Mouse (Mus musculus) cerebellum, adult 2 months (tissue): ENCODE results near the gene Immp2l.

ENCODE experiments used
- CTCF ChIP-seq: fragments of 200-500 bp; IDR thresholded peaks from 2 replicates; pipeline ENCODE4 v1.5.1; 2011; ENCODE audit warnings: low read depth, mild to moderate bottlenecking, control low read depth, low read length, moderate library complexity, borderline replicate concordance; ENCODE audit not compliant: insufficient read depth
- POLR2A ChIP-seq: fragments of 200-500 bp; IDR thresholded peaks from 2 replicates; pipeline ENCODE4 v1.6.1; 2011; ENCODE audit warnings: low read length, control low read depth, borderline replicate concordance; ENCODE audit not compliant: insufficient read depth

DNA sequence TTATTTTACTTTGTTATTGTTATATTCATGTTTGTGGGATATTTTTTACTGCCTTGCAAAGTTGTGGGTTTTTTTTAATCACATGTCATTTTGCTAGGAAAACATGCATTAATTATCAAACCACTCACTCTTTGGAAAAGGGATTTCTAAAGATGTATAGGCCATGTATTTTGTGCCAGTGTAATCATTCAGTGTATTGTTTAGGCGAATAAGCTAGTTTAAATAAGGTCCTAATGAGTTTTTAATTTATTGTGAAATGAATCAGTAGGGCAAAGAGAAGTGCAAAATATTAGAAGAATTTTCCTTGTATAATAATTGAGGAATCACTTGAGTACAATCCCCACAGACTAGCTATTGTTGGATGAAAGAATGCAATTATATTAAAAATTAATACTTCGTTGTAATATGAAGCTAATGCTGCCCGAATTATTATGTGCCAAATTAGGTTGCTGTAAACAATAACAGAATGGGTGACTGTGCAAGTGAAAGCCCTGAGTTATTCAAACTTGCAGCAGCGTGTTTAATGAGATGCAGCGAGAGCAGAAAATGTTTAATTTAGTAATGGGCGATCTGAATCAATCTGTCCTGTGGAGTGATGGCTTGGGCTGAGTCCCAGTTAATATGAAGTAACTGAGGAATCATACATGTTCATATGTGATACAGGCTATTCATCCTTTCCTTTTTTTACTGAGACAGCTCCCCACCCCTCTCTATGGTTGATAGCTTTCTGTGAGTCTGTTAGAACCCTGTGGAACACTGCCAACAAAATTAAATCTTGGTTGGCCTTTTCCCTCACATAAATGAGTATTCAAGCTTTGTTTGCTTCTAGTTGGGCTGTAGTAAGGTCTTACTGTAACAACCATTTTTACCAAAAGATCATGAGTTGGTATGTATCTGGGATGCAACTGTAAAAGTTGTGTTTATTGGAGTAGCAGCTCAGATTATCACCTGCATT is 285.1 kb downstream of the Immp2l start:
- TF ChIP-seq CTCF = no peak
- TF ChIP-seq POLR2A = no peak
